Mouse (Mus musculus) ES-E14 (cell line): ENCODE results near the gene Vps8. TPM values are rescaled to one million over a fixed set of nuclear protein-coding genes. Genes with fewer than 3 reads are reported as not detected.

Experiments used
- DNase-seq: peaks from one replicate; pipeline ENCODE4 v3.0.0-alpha.2; 2013; ENCODE audit warnings: low read depth, low spot score
- H3K27ac ChIP-seq: 2 replicates; pipeline ENCODE4 v1.5.1; 2012; ENCODE audit warnings: low read depth, mild to moderate bottlenecking, low read length, moderate library complexity, mixed read lengths; ENCODE audit not compliant: poor library complexity, insufficient read depth, severe bottlenecking
- H3K36me3 ChIP-seq: 2 replicates; pipeline ENCODE4 v1.6.1; 2012; ENCODE audit warnings: mild to moderate bottlenecking, low read length, moderate library complexity, mixed read lengths; ENCODE audit not compliant: control insufficient read depth, poor library complexity, insufficient read depth, severe bottlenecking
- H3K4me1 ChIP-seq, 2 experiments: fragments of 150-350 bp in 1 of 2; sonication (generic) in 1 of 2; 2 replicates each; pipeline ENCODE4 v1.6.1; 2012; ENCODE audit warnings: low read length in 2 of 2, mild to moderate bottlenecking in 1 of 2, mixed read lengths in 1 of 2; ENCODE audit not compliant: control insufficient read depth in 2 of 2, insufficient read depth in 2 of 2, poor library complexity in 1 of 2
- H3K4me3 ChIP-seq, 2 experiments: fragments of 150-350 bp in 1 of 2; sonication (generic) in 1 of 2; 2 replicates each; pipeline ENCODE4 v1.5.1; 2012; ENCODE audit warnings: low read length in 2 of 2, low read depth in 1 of 2, mild to moderate bottlenecking in 1 of 2, mixed read lengths in 1 of 2; ENCODE audit not compliant: insufficient read depth in 1 of 2, poor library complexity in 1 of 2, severe bottlenecking in 1 of 2
- H3K9ac ChIP-seq: 2 replicates; pipeline ENCODE4 v1.6.1; 2012; ENCODE audit warnings: low read depth, mild to moderate bottlenecking, low read length, mixed read lengths; ENCODE audit not compliant: poor library complexity, insufficient read depth, severe bottlenecking
- H3K9me3 ChIP-seq: fragments of 150-350 bp; sonication (generic); 2 replicates; pipeline ENCODE4 v1.6.1; 2012; ENCODE audit warnings: low read depth, mild to moderate bottlenecking, low read length; ENCODE audit not compliant: control insufficient read depth, insufficient read depth
- CHD2 ChIP-seq: IDR thresholded peaks from 2 replicates; pipeline ENCODE4 v1.6.1; 2014; ENCODE audit warnings: mild to moderate bottlenecking, low read depth, low read length, inconsistent platforms
- HCFC1 ChIP-seq: IDR thresholded peaks from 2 replicates; pipeline ENCODE4 v1.6.1; 2012; ENCODE audit warnings: low read length, inconsistent platforms, borderline replicate concordance; ENCODE audit not compliant: insufficient read depth
- MAFK ChIP-seq: IDR thresholded peaks from 2 replicates; pipeline ENCODE4 v1.6.1; 2014; ENCODE audit warnings: mild to moderate bottlenecking, low read depth, low read length, inconsistent platforms; ENCODE audit not compliant: insufficient read depth
- ZC3H11A ChIP-seq: IDR thresholded peaks from 2 replicates; pipeline ENCODE4 v1.6.1; 2012; ENCODE audit warnings: low read depth, mild to moderate bottlenecking, inconsistent platforms, low read length, borderline replicate concordance
- ZNF384 ChIP-seq: IDR thresholded peaks from 2 replicates; pipeline ENCODE4 v1.6.1; 2012; ENCODE audit warnings: low read depth, low read length, inconsistent platforms
- in situ Hi-C, 2 experiments: fragments of 600-800 bp; cut with MboI; formaldehyde crosslinking; loops; one replicate each; pipeline ENCODE4 v1.15.1; 2025; ENCODE audit warnings: low sequenced_read_pairs in 2 of 2, inconsistent platforms in 1 of 2; ENCODE audit not compliant: unreplicated experiment in 2 of 2
- total RNA-seq: library from RNA; depleted of rRNA; stranded (reverse); fragments of 300-350 nt; gene quantifications from 2 replicates; pipeline ENCODE4 v1.2.3, GENCODE M21; 2012

Gene Vps8
- total RNA-seq, 1 experiment = 12.5 TPM

DNA sequence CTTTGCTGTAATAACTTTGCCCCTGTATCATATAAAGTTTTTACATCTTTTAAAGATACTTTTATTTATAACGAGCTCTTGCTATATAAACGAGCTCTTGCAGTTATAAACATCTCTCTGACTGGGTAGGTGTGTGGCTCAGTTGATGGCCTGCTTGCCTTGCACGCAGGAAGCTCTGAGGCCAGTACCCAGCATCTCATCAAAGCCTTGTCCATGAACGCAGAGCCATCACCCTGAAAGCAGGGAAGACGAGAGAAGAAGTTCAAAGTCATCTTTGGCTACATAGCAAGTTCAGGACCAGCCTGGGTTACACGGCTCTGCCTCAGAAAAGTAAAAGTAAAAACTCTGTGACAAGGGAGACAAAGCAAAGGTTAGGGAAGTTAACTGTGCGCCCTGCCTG is 147.0 kb downstream of the Vps8 start:
- Histone ChIP-seq H3K36me3 (no peaks in the 10 kb centered on the region), H3K4me3 (no peak overlapping the region), H3K27ac (no peak overlapping the region), H3K4me1 (no peaks in the 10 kb centered on the region), H3K9ac (no peak overlapping the region), H3K9me3 (no peaks in the 10 kb centered on the region)
- in situ Hi-C loops = no loop called here
- no peak for DNase-seq
- no peak for TF ChIP-seq MAFK
- TF ChIP-seq CHD2 = no peak
- no peak for TF ChIP-seq HCFC1
- no peak for TF ChIP-seq ZNF384
- no peak for TF ChIP-seq ZC3H11A

GRCm38 (mm10) chr16:21570786-21571185 is 147.9 kb downstream of the Vps8 start:
- H3K9me3 ChIP-seq = no peaks in the 10 kb centered on the region
- no peak for DNase-seq
- H3K9ac ChIP-seq = no peak overlapping the region
- no peaks in the 10 kb centered on the region for H3K36me3 ChIP-seq
- H3K27ac ChIP-seq = no peak overlapping the region
- in situ Hi-C loops = no loop called here
- no peak for TF ChIP-seq ZNF384
- TF ChIP-seq HCFC1 = no peak
- no peak for TF ChIP-seq CHD2
- TF ChIP-seq ZC3H11A = no peak
- no peak for TF ChIP-seq MAFK
- no peaks in the 10 kb centered on the region for H3K4me1 ChIP-seq
- no peak overlapping the region for H3K4me3 ChIP-seq

- DNase-seq = no peak
- H3K9ac ChIP-seq = no peak overlapping the region
- H3K36me3 ChIP-seq = no peaks in the 10 kb centered on the region
- in situ Hi-C loops = no loop called here
- no peak overlapping the region for H3K27ac ChIP-seq
- TF ChIP-seq CHD2 = no peak
- no peaks in the 10 kb centered on the region for H3K4me1 ChIP-seq
- no peaks in the 10 kb centered on the region for H3K9me3 ChIP-seq
- H3K4me3 ChIP-seq = no peak overlapping the region
These were observed 153.1 kb downstream of the Vps8 start for GRCm38 (mm10) chr16:21576000-21576420.

GRCm38 (mm10) chr16:21589110-21589509 is 166.2 kb downstream of the Vps8 start:
- no peak for TF ChIP-seq MAFK
- no peak for TF ChIP-seq HCFC1
- no peak for TF ChIP-seq ZNF384
- TF ChIP-seq ZC3H11A = no peak
- no peak for TF ChIP-seq CHD2
- H3K27ac ChIP-seq = no peak overlapping the region
- H3K9ac ChIP-seq = no peak overlapping the region
- no peaks in the 10 kb centered on the region for H3K9me3 ChIP-seq
- H3K36me3 ChIP-seq = no peaks in the 10 kb centered on the region
- H3K4me1 ChIP-seq = no peaks in the 10 kb centered on the region
- no peak overlapping the region for H3K4me3 ChIP-seq
- no peak for DNase-seq
- in situ Hi-C loops = no loop called here

DNA sequence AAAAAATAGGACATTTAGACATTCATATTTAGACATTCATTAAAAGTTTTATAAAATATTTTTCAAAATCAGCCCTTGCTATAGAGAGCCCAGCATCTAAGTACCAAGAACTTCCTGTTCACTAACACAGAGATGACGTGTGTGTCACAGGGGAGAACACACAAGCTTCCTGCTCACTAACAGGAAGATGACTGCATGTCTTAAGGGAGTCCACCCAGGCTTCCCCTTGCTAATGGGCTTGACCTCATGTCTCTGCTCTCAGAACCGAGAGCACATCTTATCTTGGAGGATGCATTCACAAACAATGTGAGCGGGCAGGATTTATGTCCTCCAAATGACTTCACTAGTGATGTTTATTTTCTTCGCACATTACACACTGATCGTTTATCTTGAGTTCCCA is 167.9 kb downstream of the Vps8 start:
- no peak for DNase-seq
- H3K4me3 ChIP-seq = no peak overlapping the region
- H3K9me3 ChIP-seq = no peaks in the 10 kb centered on the region
- H3K36me3 ChIP-seq = no peaks in the 10 kb centered on the region
- TF ChIP-seq MAFK (no peak), ZNF384 (no peak), HCFC1 (no peak), ZC3H11A (no peak), CHD2 (no peak)
- H3K4me1 ChIP-seq = no peaks in the 10 kb centered on the region
- H3K27ac ChIP-seq = no peak overlapping the region
- no peak overlapping the region for H3K9ac ChIP-seq
- in situ Hi-C loops = no loop called here
